Mouse (Mus musculus) retina, embryonic 14.5 days (tissue): ENCODE measurements around the gene Dglucy.

Experiments
- DNase-seq: peaks from one replicate; pipeline ENCODE4 v3.0.0-alpha.2; 2015; ENCODE audit warnings: low spot score

The Dglucy gene

GRCm38 (mm10) chr12:100931653-100932052 lies 152.8 kb downstream of the Dglucy start:
- no peak for DNase-seq

GRCm38 (mm10) chr12:100934796-100935195 lies 155.9 kb downstream of the Dglucy start:
- DNase-seq: no peak

GRCm38 (mm10) chr12:100936116-100936515 lies 157.3 kb downstream of the Dglucy start:
- peak; percentile 87 for DNase-seq

DNA sequence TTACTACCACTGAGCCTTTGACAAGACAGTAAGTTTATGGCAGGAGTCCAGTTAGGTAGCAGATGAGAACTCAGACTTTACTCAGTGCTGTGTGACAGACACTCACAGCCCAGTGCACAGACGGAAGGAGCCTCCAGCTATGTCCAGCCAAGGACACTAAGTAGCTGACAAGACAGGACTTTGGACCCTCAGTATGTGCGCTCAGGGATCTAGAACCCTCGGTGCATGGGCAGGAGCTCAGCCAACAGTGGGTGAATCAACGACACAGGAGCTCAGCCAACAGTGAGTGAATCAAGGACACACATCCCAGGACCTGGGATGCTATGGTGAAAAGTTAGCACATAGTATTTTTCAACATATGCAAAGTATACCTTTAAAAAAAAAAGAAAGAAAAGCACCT lies 157.9 kb downstream of the Dglucy start:
- DNase-seq: no peak

- no peak for DNase-seq
Observed at GRCm38 (mm10) chr12:100937441-100938360, 158.8 kb downstream of the Dglucy start.

DNA sequence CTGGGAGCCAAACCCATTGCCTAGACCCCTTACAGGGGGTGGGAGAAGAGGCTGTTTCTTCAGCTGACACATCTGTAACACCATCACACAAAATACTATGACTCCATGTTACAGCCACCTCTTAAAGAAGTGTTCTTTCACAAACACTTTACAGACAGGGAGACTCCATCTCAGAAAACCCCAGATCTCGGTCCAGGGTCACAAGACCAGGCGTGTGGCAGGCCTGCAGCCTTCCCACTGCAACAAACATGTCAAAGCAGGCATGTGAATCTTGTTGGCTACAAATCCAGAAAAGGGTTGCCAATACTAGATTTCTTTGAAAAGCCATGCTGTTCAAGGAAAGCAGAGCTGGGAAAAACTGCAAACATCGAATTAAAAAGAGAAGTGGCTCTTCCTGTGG lies 162.5 kb downstream of the Dglucy start:
- no peak for DNase-seq

DNA sequence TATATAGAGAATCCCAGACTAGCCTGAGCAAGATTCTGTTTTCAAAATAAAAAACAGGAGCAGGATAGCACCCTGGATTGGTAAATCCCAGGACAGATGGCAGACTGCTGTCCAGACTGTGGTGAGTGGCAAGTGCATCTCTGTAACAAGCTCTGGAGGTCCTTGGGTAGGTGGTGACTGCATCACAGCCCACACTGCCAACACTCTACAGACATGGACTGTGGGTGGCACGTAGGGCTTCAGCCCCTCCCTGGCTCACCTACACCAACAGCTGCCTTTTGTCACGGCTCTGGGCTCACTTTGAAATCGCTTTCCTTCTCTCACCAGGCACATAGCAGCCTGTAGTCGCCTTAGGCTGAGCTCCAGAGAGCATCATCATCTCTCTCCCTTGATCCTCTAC lies 164.3 kb downstream of the Dglucy start:
- no peak for DNase-seq

GRCm38 (mm10) chr12:100944921-100945336 lies 166.1 kb downstream of the Dglucy start:
- no peak for DNase-seq

GRCm38 (mm10) chr12:100945501-100945900 lies 166.6 kb downstream of the Dglucy start:
- DNase-seq: no peak

DNA sequence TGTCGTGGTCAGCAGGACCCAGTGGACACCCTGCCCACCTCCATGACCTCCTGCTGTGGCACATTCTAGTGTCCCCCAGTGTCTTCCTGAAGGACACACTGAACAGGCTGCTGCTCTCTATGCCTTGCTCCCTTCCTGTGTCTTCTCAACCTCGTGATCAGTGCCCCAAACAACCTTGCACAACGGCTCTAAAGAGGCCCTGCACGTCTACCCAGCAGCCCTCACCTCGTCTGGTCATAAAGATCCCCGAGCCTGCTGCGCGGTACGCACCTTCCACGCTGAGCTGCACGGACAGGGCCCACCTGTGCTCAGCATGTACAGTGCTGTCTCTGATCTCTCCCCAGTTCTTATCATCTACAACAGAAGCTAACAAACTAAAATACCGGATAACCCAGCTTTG lies 167.1 kb downstream of the Dglucy start:
- DNase-seq: no peak
